Mouse (Mus musculus) gastrocnemius, postnatal 10 days (tissue): ENCODE measurements around the gene A530032D15Rik. TPM values are rescaled to one million over a fixed set of nuclear protein-coding genes. Genes with fewer than 3 reads are reported as not detected.
A peak's percentile ranks its signal among the peaks of the same experiment; 100 is the strongest.
"Not testable (repeated sequence)": the region's sequence is repeated elsewhere in the genome, so short reads cannot be mapped to it uniquely, and the experiment has no call there.

Source experiments
- DNase-seq: peaks from one replicate; pipeline ENCODE4 v3.0.0; 2021; ENCODE audit warnings: mixed read lengths
- long read RNA-seq, 2 experiments: library from polyadenylated mRNA; stranded (forward); transcript quantifications; one replicate each; pipeline ENCODE4 v2.0.0; 2021
- total RNA-seq, 2 experiments: library from RNA; stranded (reverse); gene quantifications; 2 replicates each; pipeline ENCODE4 v1.2.3; 2021

Gene A530032D15Rik
- total RNA-seq: not detected
- long read RNA-seq, experiment 1: 0 reads
- long read RNA-seq, experiment 2: 0 reads

DNA sequence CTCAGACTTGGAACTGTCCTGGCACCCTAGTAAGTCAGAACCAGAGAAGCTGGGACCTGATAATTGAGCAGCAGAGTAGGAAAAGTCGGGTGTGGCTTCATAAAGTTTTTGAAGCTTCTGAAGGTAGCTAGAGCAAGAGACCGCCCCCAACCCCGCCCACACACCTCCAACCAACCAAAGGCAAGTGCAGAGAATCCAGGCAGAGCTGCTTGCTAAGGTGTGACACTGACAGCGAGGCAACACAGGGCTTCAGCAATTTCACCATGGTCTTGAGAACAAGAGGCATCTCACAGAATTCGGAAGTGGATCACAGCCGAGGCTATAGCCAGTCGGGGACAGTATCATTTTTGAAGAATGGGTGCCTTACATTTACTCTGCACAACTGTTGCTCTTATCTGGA, at the start of gene A530032D15Rik:
TSS of gene A530032D15Rik (minus strand) at position 101 of the 400 bp plus-strand sequence.
- DNase-seq: not testable (repeated sequence)

DNA sequence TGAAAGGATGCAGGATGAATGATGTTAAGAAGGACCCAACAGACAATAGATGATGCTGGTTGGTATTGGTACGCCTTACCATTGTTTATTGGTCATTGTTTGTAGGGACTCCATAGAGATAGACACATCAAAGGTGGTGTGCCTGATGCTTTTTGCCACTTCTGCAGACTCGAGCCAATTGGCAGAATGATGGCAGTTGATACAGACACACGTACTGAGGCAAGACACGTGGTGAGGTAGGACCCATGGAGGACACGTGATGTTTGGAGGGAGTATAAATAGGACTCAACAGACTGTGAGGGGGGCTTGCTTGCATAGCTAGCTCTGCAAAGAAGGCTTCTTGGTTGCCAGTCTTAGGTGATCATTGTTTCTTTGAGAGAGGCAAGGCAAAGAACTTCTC, 45.5 kb upstream of the A530032D15Rik start:
- DNase-seq: not testable (repeated sequence)

DNA sequence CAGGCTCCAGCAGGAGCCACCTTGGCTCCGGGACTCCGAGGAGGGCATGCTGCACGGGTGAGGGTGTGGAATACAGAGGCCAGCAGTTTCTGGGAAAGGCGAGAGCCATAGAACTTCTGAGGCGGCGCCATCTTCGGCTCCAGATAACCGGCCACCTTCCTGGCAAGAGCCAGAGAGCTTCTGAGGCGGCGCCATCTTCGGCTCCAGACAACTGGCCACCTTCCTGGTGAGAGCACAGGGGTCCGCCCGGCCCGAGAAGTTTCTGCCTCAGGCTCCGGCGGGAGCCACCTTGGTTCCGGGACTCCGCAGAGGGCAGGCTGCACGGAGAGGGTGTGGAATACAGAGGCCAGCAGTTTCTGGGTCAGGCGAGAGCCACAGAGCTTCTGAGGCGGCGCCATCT, 24.0 kb upstream of the A530032D15Rik start:
- not testable (repeated sequence) for DNase-seq

DNA sequence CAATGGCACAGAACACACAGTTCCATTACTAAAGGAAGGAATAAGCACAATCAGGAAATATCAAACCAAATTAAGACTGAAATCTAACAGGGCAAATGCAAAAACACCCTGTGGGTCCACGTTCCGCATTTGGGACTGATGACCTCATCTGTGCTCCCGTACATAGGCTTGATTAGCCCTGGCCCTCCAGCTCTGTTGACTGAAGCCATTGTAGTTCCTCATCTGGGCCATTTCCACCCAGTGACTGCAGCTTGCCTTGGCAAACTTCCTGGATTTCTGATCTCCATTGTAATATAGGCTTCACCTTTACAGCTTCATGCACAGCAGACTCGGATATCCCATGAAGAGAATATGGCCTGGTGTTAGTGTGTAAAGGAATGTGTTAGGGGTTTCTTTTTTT, 12.2 kb upstream of the A530032D15Rik start:
- not testable (repeated sequence) for DNase-seq

DNA sequence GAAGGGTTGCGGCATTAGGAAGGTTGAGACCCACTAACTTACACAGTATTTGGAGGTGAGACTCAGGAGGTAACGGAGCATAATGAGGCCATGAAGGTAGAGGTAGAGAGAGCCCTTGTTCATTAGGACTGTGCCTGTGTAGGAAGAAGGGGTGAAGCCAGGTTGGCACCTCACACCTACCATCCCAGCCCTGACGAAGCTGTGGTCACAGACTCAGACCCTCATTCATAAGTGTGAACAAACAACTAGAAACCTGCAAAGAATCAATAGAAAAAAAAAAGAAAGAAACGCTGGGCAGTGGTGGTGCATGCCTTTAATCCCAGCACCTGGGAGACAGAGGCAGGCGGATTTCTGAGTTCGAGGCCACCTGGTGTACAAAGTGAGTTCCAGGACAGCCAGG, 8.7 kb upstream of the A530032D15Rik start:
- DNase-seq: not testable (repeated sequence)

DNA sequence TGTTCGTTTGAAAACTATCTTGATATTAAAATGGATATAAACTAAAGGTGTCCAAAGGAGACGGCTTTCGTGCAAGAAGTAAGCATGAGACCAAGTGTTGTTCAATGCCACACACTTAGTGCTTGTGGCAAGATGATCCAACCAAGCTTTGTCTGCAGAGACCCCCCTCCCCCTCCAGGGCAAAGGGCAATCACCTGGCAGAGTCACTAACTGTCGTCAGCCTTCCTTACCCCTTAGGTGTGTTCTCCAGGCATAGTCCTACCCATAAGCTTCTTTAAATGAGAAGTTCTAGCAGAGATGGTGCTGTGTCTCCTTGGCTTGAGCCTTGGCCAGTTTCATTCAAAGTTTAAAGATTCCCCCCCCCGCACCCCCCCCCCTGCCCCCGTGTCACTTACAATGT, 7.9 kb upstream of the A530032D15Rik start:
- not testable (repeated sequence) for DNase-seq

DNA sequence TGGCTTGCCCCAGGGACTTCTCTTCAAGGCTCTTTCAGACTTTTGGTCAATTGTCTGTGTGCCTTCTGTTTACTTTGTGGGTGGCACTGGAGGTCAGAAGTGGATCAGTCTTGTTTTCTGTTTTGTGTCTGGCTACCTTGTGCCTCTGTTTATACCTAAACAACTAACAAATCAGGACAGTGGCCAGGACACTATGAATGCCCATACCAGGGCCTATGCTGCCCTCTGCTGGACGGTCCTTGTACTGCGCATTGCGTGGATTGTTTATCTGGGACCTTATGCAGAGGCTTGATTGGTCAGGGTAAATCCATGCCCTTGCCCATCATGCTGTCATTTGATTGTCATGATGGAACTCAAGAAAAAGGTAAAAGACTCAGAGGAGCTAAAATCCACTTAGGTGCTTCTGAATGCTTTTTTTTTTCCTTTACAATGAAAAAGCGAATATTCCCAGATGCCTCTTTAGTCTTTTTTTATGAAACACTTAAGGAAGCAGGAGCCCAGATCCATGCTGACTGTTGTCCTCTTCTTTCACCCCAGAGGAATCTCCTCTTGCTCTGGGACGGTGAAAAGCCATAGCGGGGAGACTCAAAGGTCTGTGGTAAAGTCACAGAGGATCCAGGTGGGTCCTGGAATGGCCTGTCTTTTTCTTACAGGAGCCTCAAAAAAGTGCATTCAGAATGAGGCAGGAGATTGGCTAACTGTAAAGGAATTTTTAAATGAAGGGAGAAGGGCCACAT, 5.2 kb upstream of the A530032D15Rik start:
- DNase-seq: not testable (repeated sequence)

DNA sequence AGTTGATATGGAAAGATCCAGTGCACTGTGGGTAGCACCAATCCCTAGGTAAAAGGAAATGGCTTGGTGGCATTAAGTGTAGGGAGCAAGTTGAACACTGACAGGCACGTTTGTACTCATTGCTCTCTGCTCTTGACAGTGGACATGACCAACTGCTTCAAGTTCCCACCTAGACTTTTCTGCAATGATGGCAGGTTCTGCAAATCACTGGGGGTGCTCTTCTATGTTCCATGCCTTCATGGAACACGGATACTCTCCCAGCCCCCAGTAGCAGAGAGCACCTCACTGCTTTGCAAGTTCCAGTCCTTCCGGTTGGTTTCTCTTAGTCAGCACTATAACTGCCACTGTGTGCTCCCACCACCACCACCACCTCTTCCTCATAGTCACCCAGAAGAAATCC, 4.4 kb upstream of the A530032D15Rik start:
- DNase-seq: not testable (repeated sequence)

DNA sequence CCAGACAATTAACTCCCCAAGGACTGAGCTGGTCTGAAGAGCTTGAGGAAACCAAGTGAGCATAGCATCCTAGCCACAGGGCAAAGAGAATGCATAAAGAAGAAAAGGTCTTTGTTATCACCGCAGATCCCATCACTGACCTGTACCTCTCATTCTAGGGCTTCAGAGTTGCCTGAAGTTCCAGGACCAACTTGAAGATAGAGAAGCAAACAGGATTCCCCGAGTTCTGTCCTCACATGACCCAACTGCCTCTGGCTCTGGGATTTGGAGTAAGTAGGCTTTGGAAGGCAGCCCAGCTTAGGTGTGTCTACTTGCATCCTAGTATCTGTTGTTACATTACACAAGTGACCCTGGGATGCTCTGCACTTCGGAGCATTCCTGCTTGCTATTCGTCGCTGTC, 3.2 kb upstream of the A530032D15Rik start:
- not testable (repeated sequence) for DNase-seq

DNA sequence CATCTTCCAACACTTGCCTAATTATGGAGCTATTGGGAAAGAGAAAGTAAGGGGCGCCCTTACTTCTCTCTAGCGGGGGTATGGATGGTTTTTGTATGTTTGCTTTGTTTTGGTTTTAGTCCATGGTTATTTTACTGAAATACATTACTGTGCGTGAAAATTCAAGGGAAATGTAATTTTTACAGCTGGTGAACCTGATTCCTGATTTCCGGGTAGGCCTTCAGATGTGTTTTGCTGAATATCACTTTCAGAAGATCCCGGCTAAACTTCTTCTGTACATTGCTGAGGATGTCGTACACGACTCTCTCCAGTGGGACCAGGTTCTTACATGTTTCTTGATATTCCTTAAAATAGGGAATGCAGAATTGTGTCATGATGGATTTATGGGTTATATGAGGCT, 2.6 kb upstream of the A530032D15Rik start:
- DNase-seq: not testable (repeated sequence)

DNA sequence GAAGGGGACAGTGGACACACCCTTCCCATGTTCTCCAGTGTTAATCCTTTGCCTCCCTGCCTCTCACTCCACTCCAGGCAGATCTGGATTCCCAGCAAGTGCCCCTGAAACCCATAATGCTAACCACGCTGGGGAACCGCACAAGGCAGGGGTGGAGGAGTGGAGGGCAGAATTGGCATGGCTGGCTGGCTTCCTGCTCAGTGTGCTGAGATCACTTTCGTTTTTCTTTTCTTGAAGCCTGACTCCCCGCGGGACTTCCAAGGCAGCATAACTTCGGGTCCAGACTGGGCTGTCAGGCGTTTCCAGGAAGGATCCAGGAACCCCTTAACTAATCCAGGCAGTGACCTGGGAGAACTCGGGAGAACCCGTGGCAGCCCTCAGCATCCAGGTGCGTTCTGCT, 1.9 kb upstream of the A530032D15Rik start:
- DNase-seq: peak; percentile 21

DNA sequence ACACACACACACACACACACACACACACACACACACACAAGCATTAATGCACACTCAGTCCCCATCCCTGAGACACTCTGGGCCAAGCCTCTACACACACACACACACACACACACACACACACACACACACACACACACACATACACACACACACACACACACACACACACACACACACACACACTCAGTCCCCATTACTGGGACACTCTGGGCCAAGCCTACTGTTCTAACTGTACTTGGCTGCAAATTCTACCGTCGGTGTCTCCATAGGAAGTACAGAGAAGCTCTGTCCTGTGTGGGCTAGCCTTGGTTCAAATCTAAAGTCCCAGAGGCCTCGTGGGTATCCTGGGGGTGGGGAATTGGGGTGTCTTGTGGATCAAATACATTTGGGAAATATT, 1.2 kb upstream of the A530032D15Rik start:
- not testable (repeated sequence) for DNase-seq

DNA sequence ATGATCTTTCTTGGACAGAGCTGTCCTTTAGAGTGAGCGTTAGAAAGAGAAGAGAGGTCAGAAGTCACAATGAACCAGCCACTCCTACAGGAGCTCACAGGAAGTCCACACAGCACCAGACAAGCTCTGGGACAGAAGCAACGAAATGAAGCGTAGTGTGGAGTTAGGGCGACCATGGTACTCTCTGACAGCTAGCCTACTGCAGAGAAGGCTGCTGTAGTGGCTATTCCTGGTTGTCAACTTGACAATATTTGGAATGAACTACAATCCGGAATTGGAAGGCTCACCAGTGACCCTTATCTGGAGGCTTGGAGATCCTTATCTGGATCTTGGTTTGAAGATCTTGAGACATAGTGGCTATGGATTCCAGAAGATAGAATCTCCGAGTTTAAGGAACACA, 3.6 kb downstream of the A530032D15Rik start:
- DNase-seq: not testable (repeated sequence)

DNA sequence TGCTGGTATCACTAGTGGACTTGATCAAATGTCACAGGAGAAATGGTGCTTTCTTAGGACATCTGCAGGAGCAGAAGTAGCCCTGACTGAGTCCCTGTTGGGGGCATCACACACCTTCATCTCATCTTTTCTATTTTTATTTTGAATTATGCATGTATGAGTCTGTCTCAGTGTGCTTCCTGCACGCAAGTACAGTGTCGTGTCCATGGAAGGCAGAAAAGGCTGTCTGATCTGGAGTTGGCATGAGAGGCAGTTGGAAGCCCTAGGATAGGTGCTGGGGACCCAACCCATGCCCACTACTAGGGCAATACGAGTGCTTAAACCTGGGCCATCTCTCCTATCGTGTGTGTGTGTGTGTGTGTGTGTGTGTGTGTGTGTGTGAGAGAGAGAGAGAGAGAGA, 4.3 kb downstream of the A530032D15Rik start:
- DNase-seq: not testable (repeated sequence)

DNA sequence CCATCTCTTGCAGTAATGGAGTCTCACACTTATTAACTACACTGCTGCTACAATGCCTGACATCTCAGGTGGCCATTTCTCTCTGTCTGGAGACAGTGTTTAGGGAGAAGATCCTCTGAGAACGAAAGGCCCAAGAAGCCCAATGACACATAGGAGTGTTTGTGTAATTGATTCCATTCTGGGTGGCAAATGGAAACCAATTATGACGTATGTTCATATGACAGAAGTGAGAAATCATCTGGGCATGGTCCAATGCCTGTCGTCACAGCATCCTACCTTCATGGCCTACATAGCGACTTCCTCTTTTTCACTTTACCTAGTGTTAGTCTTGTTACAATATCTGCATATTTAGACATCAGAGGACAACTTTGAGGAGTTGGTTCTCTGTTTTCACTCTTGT, 7.9 kb downstream of the A530032D15Rik start:
- not testable (repeated sequence) for DNase-seq

DNA sequence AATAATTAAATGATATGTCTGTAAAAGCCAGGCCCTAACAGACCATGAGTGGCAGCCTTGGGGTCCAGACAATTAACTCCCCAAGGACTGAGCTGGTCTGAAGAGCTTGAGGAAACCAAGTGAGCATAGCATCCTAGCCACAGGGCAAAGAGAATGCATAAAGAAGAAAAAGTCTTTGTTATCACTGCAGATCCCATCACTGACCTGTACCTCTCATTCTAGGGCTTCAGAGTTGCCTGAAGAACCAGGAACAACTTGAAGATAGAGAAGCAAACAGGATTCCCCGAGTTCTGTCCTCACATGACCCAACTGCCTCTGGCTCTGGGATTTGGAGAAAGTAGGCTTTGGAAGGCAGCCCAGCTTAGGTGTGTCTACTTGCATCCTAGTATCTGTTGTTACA, 9.8 kb downstream of the A530032D15Rik start, which contains the start of gene Gm10553:
TSS of gene Gm10553 (plus strand) at position 301 of the 400 bp plus-strand sequence.
- DNase-seq: not testable (repeated sequence)

DNA sequence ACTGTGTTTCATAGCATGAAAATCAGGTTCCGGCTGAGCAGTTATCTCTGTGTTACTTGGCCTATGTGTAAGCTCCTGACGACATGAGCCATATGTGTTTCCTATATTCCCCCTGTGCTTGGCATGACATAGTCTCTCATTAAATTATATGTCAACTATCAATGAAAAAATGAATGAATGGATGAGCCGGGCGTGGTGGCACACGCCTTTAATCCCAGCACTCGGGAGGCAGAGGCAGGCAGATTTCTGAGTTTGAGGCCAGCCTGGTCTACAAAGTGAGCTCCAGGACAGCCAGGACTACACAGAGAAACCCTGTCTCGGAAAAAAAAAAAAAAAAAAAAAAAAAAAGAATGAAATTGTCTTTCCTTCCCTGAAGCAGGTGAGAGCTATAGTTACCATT, 10.6 kb downstream of the A530032D15Rik start:
- not testable (repeated sequence) for DNase-seq

DNA sequence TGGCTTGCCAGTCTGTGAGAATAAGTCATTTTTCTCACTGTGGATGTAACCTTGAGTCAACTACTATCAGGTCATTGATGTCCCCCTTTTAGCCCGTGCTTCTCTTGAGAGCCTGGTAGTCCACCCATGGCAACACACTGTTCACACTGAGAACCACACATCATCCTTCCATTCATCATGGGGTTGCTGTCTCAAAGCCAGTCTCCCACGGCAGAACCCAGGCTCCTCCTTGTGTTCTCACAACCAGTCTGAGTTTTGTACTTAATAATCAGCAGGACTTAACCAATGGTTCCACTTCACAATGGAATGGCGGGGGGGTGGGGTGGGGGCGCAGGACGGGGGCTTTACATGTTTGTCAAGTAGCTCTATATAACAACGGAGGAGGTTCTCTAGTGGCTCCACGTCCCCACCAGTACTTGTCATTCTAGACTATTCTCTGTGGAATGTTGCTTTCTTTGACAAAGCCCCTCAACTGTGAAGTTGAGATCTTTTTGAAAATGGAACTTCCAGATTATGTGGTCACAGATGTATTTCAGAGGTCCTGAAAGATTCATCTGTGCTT, 16.6 kb downstream of the A530032D15Rik start:
- not testable (repeated sequence) for DNase-seq

DNA sequence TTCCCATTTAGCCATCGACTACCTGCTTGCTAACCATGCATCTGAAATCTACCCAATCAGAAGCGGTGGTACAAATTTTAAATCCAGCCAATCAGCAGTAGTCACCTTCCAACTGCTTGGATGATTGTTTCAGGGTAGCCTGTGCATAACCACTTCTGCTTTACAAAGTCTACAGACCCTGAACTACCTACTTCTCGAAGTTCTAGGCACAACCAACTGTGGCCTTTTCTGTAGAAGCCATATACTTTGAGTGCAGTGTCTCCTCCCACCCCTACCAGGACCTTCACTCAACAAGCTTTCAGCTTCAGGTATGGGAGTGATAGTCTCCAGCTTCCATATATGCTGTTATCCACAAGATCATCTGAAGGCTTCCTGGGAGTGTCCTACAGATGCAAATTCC, 17.5 kb downstream of the A530032D15Rik start:
- not testable (repeated sequence) for DNase-seq

DNA sequence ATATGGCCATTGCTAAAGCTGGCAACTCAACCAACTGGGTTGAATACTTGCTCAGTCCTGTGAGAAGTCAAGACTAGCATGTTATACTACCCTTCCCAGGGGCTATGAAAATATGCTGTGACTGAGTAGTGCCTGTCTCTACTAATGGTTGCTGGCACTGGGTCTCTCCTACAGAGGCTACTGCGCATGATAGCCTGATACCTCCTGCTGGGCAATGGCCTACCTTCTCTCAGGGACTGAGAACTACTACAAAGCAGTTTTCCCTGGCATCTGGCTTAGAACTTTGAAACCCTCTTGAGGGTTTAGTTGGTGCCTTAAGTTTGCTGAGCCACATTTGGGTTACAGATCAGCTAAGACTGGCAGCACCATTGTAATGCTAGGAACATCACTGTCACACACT, 23.4 kb downstream of the A530032D15Rik start:
- DNase-seq: not testable (repeated sequence)

DNA sequence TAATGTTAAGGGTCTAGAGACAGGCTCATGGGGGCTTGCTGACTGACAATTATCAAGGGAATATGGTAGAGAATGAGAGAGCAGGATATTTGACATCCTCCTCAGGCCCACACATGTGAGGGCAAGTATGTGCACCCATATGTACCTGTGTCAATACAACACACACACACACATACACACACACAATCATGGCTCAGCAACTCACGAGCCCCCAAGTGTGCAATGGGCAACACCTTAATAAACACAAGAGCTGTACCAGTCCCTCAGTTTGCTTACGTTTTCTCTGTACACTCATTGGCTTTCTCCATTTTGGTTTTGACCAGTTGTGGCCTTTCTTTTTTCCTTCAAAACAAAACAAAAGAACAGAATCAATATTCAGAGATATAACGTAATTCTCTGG, 24.9 kb downstream of the A530032D15Rik start:
- DNase-seq: not testable (repeated sequence)

DNA sequence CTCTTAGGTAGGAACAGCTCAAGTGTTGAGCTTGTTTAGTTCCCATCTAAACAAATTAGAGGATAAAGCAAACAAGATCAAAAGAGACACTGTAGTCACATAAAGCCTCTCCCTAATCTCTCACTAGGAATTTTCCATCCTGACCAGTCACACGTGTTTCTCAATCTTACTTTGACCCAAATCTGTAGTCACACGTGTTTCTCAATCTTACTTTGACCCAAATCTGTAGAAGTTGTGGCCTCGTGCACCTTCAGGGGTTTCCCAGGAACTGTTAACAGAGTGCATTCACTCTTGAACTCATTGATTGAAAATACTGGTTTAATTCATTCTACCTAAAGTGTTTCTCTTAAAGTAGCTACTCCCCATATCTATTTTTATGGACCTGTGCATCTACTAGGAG, 36.6 kb downstream of the A530032D15Rik start:
- not testable (repeated sequence) for DNase-seq

DNA sequence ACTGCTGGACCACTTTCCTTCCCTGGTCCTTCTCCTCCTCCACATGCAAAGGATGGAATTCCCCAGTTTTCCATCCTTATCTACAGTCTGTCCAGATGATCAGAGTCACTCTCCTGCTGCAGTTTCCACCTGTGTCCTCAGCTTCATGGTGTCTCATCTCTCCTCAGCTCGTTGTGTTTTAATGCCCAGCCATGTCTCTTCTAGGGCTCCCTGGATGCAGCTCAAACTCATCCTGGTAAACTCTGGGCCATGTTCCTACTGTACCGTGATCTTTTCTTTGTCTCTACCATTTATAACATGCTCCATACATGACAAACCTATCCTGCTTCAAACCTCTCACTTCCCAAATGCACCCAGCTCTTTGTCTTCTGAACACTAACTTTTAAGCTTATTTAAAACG, 38.0 kb downstream of the A530032D15Rik start:
- not testable (repeated sequence) for DNase-seq

DNA sequence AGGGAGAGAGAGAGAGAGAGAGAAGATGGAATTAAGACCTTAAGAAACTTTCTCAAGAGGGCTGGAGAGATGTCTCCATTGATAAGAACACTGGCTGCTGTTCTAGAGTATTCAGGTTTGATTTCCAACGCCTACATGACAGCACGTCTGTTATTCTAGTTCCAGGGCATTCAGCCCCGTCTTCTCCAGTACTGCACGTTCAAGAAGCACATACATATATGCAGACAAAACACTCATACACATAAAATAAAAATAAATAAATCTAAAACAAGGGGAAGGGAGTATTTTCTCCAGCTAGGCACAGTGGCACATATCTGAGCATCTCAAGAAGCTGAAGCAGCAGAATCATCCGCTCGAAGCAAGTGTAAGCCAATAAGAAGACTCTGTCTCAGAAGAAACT, 73.9 kb downstream of the A530032D15Rik start:
- not testable (repeated sequence) for DNase-seq
